Mouse (Mus musculus) leukemia stem cell, adult 10-12 weeks (primary cell): Measurements from ENCODE around the gene Ice2. TPM values are rescaled to one million over a fixed set of nuclear protein-coding genes. Genes with fewer than 3 reads are reported as not detected.

Source experiments
- polyA plus RNA-seq: library from polyadenylated mRNA; stranded (reverse); fragments of >175 nt; gene quantifications from 2 replicates; pipeline ENCODE4 v1.2.3, GENCODE M21; 2012; ENCODE audit warnings: low replicate concordance

Gene Ice2
- 0.23 and 0.85 TPM in 2 replicates for polyA plus RNA-seq

GRCm38 (mm10) chr9:69397760-69398452 is at the start of gene Ice2:
Gene Ice2 (plus strand): TSS chr9:69397906.

GRCm38 (mm10) chr9:69453066-69453900 is 55.6 kb downstream of the Ice2 start, which contains the start of gene Anxa2:
Gene Anxa2 (plus strand): TSS chr9:69453620.

Other genes starting within 250 kb of the Ice2 start
- 1.8 and 3.2 TPM in 2 replicates for gene Anxa2, start 55.7 kb downstream of the Ice2 start, polyA plus RNA-seq